In genomic region chr14:46897953-46898352, GRCm38 (mm10) we compare ENCODE assay signal across 31 mouse cellular contexts. TPM values are rescaled to one million over a fixed set of nuclear protein-coding genes. Genes with fewer than 3 reads are reported as not detected.
"Had no signal": no experiment of that assay in that cellular context is flagged by ENCODE, and none has a peak within 500 bp of the region (broad histone marks: within the 10 kb centered on the region; RNA-seq: fewer than 3 reads in every experiment).

No protein-coding gene starts in this region.

- H3K36me3 ChIP-seq: limb, embryonic 10.5 days; liver, embryonic 12.5 days; liver, embryonic 13.5 days; liver, embryonic 15.5 days; lung, embryonic 15.5 days; midbrain, embryonic 10.5 days; midbrain, embryonic 12.5 days; midbrain, embryonic 13.5 days; midbrain, embryonic 15.5 days had no signal

- H3K4me1 ChIP-seq: limb, embryonic 10.5 days; liver, embryonic 12.5 days; liver, embryonic 13.5 days; liver, embryonic 15.5 days; lung, embryonic 15.5 days; megakaryocyte, embryonic 14.5 days; midbrain, embryonic 10.5 days; midbrain, embryonic 12.5 days; midbrain, embryonic 13.5 days; midbrain, embryonic 15.5 days had no signal

- H3K4me3 ChIP-seq: limb, embryonic 10.5 days; limb, embryonic 12.5 days; limb, embryonic 13.5 days; limb, embryonic 15.5 days; liver, embryonic 12.5 days; liver, embryonic 13.5 days; liver, embryonic 15.5 days; lung, embryonic 15.5 days; megakaryocyte, embryonic 14.5 days; midbrain, embryonic 10.5 days; midbrain, embryonic 12.5 days; midbrain, embryonic 13.5 days; midbrain, embryonic 15.5 days had no signal

- H3K27ac ChIP-seq: limb, embryonic 10.5 days; limb, embryonic 12.5 days; limb, embryonic 13.5 days; limb, embryonic 15.5 days; liver, embryonic 12.5 days; liver, embryonic 13.5 days; liver, embryonic 14.5 days; liver, embryonic 15.5 days; lung, embryonic 15.5 days; macrophage; midbrain, embryonic 10.5 days; midbrain, embryonic 12.5 days; midbrain, embryonic 13.5 days; midbrain, embryonic 15.5 days had no signal

- DNase-seq: left cerebral cortex, postnatal 4 days; liver; liver, embryonic 13.5 days; liver, postnatal 0 days; lung, adult 18-20 months; lung, adult 2 months; lung, embryonic 14.5 days; lung, postnatal 10 days; lung, postnatal 14 days; lung, postnatal 36 days; lung, postnatal 4 days; midbrain, embryonic 14.5 days had no signal

- H3K4me2 ChIP-seq: limb, embryonic 12.5 days; limb, embryonic 13.5 days; limb, embryonic 15.5 days; liver, embryonic 11.5 days; liver, embryonic 12.5 days; liver, embryonic 13.5 days; liver, embryonic 15.5 days; lung, embryonic 14.5 days; lung, embryonic 15.5 days; midbrain, embryonic 11.5 days; midbrain, embryonic 12.5 days; midbrain, embryonic 13.5 days; midbrain, embryonic 15.5 days had no signal

- H3K27me3 ChIP-seq: limb, embryonic 12.5 days; limb, embryonic 13.5 days; limb, embryonic 15.5 days; liver, embryonic 12.5 days; liver, embryonic 13.5 days; liver, embryonic 15.5 days; lung, embryonic 15.5 days; midbrain, embryonic 12.5 days; midbrain, embryonic 13.5 days; midbrain, embryonic 15.5 days had no signal

RNA-seq across cellular contexts. Expression of gene Samd4, which starts 15.3 kb away (rescaled TPM):
- total RNA-seq: megakaryocyte progenitor cell, adult 5-6 weeks; megakaryocyte, adult 5-6 weeks; monocyte, adult 5-6 weeks had no signal
